24 mouse cellular contexts compared by ENCODE assay signal in genomic region chr5:139095297-139096110, GRCm38 (mm10). TPM values are rescaled to one million over a fixed set of nuclear protein-coding genes. Genes with fewer than 3 reads are reported as not detected.
DNase-seq lines count a peak whose midpoint lies in the region; ATAC-seq lines count a peak whose summit lies in the region.
"Had no signal": no experiment of that assay in that cellular context is flagged by ENCODE, and none has a peak within 500 bp of the region (broad histone marks: within the 10 kb centered on the region; RNA-seq: fewer than 3 reads in every experiment).

No protein-coding gene starts in this region.

- peak; percentile 58 for ATAC-seq in kidney, embryonic 16.5 days (ENCODE audit: low FRiP score, low TSS enrichment)
- ATAC-seq: forebrain, embryonic 16.5 days; midbrain, embryonic 13.5 days had no signal

- no peaks in the 10 kb centered on the region for H3K27me3 ChIP-seq in kidney, embryonic 16.5 days (ENCODE audit: insufficient read depth, low read length)
- H3K27me3 ChIP-seq: heart, embryonic 12.5 days; hindbrain, embryonic 12.5 days; limb, embryonic 15.5 days; lung, embryonic 15.5 days; midbrain, embryonic 13.5 days had no signal

- no peak overlapping the region for H3K27ac ChIP-seq in kidney, embryonic 16.5 days (ENCODE audit: low read length)
- H3K27ac ChIP-seq: forebrain, embryonic 10.5 days; hindbrain, embryonic 12.5 days; limb, embryonic 15.5 days; liver, embryonic 14.5 days; lung, embryonic 15.5 days; midbrain, embryonic 13.5 days had no signal

- no peaks in the 10 kb centered on the region for H3K36me3 ChIP-seq in kidney, embryonic 16.5 days (ENCODE audit: insufficient read depth, low read length)
- H3K36me3 ChIP-seq: forebrain, embryonic 10.5 days; heart, embryonic 12.5 days; hindbrain, embryonic 12.5 days; limb, embryonic 15.5 days; lung, embryonic 15.5 days; midbrain, embryonic 13.5 days had no signal

- H3K4me1 ChIP-seq in kidney, embryonic 16.5 days (ENCODE audit: insufficient read depth, low read length) = peaks cover 12% of the 10 kb centered on the region

- peaks cover 9% of the 10 kb centered on the region; the same call in 1 of the 2 replicates for H3K9me3 ChIP-seq in kidney, embryonic 16.5 days (ENCODE audit: low read length)
- H3K9me3 ChIP-seq: forebrain, embryonic 10.5 days; hindbrain, embryonic 12.5 days; limb, embryonic 15.5 days; lung, embryonic 15.5 days; midbrain, embryonic 13.5 days had no signal

- WGBS in kidney, embryonic 16.5 days = 44% methylated on average over 8 of the region's 8 CpGs

- H3K4me2 ChIP-seq in kidney, embryonic 16.5 days (replicated peaks; ENCODE audit: low read depth, low read length) = no peak overlapping the region
- H3K4me2 ChIP-seq: heart, embryonic 12.5 days; hindbrain, embryonic 12.5 days; limb, embryonic 15.5 days; lung, embryonic 15.5 days; midbrain, embryonic 13.5 days had no signal

- no peak overlapping the region for H3K9ac ChIP-seq in kidney, embryonic 16.5 days (replicated peaks; ENCODE audit: low read length)
- H3K9ac ChIP-seq: heart, embryonic 12.5 days; hindbrain, embryonic 12.5 days; limb, embryonic 15.5 days; liver, embryonic 14.5 days; lung, embryonic 15.5 days; midbrain, embryonic 13.5 days had no signal

- no peak overlapping the region for H3K4me3 ChIP-seq in kidney, embryonic 16.5 days (ENCODE audit: low read length)
- H3K4me3 ChIP-seq: forebrain, embryonic 10.5 days; heart, embryonic 12.5 days; hindbrain, embryonic 12.5 days; limb, embryonic 15.5 days; lung, embryonic 15.5 days; midbrain, embryonic 13.5 days had no signal

- DNase-seq in embryo, embryonic 10.5 days (ENCODE audit: low spot score) = peak; percentile 17
- no peak for DNase-seq in embryo, embryonic 11 days
- DNase-seq in kidney, postnatal 36 days = no peak
- peak; percentile 6 for DNase-seq in urinary bladder, adult 2 months (ENCODE audit: low spot score)
- no peak for DNase-seq in urinary bladder, postnatal 14 days (ENCODE audit: low spot score)
- DNase-seq in yolk sac, embryonic 10.5 days (ENCODE audit: low spot score) = peak; percentile 54
- no peak for DNase-seq in layer of hippocampus, postnatal 10 days (ENCODE audit: low spot score in 2 of 2)
- DNase-seq: adrenal gland, adult 8-10 months; cerebellum, adult 2 months; cerebellum, postnatal 25 days; gastrocnemius, postnatal 14 days; heart, adult 18-20 months; heart, postnatal 10 days; kidney, postnatal 10 days had no signal

RNA-seq across cellular contexts. Expression of gene Prkar1b, which starts 54.3 kb away (rescaled TPM):
- 24.6 and 28.8 TPM in 2 replicates for polyA plus RNA-seq in kidney, embryonic 16.5 days (2015; fragmentation: Nextera tagmentation; extraction: Ambion mirVana)
- 15.0 and 17.8 TPM in 2 replicates for polyA plus RNA-seq in urinary bladder, adult 2 months (2012; rRNA removed)
- total RNA-seq in layer of hippocampus, postnatal 10 days (2021) = 100 to 1,000 TPM; 404 to 409 TPM
- total RNA-seq: neutrophil, adult 5-6 weeks had no signal

RNA-seq across cellular contexts. Expression of gene Dnaaf5, which starts 54.5 kb away (rescaled TPM):
- 7.2 and 9.1 TPM in 2 replicates for polyA plus RNA-seq in kidney, embryonic 16.5 days (2015; fragmentation: Nextera tagmentation; extraction: Ambion mirVana)
- 8.0 and 11.7 TPM in 2 replicates for polyA plus RNA-seq in urinary bladder, adult 2 months (2012; rRNA removed)
- 10 to 100 TPM in 1 of 2 experiments, 1 to 10 TPM in 1; 7.3 to 11.4 TPM for total RNA-seq in layer of hippocampus, postnatal 10 days (2021)

Comparison
In these comparisons a context has a peak if more than half of its experiments do, and no peak if none do; other contexts are left out.
1. DNase-seq: peak in embryo, embryonic 10.5 days (single experiment), urinary bladder, adult 2 months (single experiment) and yolk sac, embryonic 10.5 days (single experiment); none in embryo, embryonic 11 days (single experiment), kidney, postnatal 36 days (0 of 2), urinary bladder, postnatal 14 days (single experiment) and layer of hippocampus, postnatal 10 days (0 of 2).